Mouse (Mus musculus): ENCODE results near the gene Slbp.

Slbp gene

DNA sequence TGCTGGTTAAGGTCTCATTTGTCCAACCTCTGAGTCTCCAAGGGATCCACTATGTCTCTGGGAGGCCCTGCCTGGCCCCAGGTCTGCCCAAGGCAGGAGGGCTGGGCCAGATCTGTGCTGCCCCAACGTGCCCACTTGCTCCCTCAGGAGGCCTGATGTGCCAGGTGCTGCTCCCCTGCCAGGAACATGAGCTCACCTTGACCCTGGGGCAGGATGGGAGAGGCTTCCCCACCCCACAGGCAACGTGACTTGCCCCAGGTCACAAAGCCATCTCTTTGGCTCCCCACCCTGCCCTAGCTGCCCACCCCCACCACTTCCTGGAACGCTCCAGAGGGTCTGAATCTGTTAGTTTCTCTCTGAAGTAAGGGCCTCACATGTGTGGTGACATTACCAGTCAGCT, 28.7 kb upstream of the Slbp start:
- DNase-seq (ENCODE audit: low read depth) = no peak

DNA sequence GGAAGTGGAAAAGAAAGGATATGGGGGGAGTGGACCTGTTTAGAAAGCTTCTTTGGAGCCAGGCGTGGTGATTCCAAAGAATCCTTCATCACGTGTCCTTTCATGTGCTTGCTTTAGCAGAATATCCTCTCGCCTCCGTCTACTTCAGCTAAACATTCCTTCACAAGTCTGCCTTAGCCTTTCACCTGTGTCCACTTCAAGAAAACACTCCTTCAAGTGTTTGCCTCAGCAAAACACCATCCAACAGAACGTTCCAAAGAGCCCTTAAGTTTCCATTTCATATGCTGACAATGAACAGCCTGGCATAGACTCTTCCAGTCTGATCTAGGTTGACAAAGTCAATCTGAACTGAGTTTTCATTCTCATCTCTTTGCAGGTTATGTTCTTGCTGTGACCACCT, 25.9 kb upstream of the Slbp start:
- no peak for DNase-seq (ENCODE audit: low read depth)

DNA sequence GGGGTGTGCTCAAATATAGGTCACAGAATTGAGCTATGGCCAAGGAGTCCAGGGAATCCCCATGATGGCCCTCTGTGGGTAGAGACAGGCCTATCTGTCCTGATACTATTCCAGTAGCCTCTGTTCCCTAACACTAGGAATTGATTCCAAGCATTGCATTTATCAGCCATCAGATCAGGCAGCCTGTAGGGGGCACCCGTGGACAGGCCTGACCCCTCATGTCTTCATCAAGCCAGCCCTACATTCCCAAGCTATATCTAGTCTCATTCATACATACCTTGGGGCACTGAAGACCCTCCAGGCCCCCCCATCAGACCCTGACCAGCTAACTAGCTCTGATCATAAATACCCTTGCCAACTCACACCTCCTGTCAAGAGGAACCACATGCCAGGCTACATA, 23.6 kb upstream of the Slbp start:
- DNase-seq (ENCODE audit: low read depth) = no peak

DNA sequence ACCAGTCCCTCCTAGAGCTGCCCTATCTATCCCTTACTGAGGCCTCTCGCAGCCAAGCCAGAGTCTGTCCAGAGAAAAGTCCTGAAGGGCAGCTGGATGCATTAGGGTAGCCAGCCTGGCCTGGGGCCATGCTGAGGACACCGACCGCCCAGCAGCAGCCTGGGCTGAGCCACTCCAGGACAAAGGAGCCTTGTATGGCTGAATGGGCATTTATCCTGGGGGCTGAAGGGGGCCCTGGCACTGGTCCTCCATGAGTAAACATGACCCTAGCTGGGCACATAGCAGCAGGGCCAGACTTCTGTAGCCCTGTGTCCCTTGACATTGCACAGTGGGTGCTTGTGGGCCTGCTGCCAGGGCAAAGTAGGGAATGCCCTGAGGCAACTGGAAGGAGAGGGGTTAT, 22.1 kb upstream of the Slbp start:
- no peak for DNase-seq (ENCODE audit: low read depth)

DNA sequence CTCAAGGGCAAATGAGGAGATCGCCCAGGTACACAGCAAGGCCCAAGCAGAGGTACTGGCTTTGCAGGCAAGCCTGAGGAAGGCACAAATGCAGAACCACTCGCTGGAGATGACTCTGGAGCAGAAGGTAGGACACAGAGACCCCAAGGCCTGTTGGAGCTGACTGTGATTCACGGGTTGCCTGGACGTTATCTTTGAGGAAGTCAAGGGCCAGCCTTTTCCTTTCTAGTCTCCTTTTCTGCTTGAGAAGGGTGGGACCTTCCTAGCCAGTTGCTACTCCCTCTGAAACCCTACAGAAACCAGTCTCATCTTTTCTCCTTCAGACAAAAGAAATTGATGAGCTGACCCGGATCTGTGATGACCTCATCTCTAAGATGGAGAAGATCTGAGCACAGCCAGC, 19.3 kb upstream of the Slbp start:
- no peak for DNase-seq (ENCODE audit: low read depth)

DNA sequence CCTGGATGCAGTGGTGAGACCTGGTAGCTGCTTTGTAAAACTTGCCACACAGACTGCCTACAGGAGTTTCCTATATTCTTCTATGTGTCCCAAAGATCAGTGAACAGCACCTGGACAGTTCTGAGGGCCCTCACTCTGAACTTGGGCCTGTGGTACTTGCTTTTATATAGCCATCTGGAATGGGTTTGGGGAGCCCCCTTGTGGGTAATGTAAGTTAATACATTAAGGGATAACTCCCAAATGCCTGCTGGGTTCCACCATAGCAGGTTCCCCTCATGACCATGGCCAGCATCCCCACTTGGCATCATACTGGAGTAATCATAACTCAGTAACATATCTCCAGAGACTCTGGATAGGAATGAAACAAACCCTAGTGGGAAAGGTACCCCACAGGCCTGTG, 15.8 kb upstream of the Slbp start:
- DNase-seq (ENCODE audit: low read depth) = no peak

DNA sequence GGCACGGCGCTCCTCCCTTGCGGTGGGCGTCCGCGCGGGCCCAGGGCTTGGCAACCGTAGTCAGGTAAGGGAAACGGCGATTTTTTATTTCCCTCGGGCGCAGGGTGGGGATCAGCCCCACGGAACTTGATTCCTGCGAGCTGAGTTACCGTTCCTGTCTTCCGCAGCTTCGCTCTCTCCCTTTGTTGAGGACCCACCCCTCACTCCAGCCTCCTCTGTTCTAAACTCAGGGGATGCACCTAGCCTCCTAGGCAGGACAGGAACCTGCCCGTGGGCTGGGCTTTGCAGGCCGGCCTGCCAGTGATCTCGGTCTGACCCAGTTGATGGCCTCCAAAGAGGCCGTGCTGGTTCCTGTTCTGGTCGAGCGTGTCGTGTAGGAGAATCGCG, 6.3 kb upstream of the Slbp start:
- DNase-seq (ENCODE audit: low read depth) = no peak

DNA sequence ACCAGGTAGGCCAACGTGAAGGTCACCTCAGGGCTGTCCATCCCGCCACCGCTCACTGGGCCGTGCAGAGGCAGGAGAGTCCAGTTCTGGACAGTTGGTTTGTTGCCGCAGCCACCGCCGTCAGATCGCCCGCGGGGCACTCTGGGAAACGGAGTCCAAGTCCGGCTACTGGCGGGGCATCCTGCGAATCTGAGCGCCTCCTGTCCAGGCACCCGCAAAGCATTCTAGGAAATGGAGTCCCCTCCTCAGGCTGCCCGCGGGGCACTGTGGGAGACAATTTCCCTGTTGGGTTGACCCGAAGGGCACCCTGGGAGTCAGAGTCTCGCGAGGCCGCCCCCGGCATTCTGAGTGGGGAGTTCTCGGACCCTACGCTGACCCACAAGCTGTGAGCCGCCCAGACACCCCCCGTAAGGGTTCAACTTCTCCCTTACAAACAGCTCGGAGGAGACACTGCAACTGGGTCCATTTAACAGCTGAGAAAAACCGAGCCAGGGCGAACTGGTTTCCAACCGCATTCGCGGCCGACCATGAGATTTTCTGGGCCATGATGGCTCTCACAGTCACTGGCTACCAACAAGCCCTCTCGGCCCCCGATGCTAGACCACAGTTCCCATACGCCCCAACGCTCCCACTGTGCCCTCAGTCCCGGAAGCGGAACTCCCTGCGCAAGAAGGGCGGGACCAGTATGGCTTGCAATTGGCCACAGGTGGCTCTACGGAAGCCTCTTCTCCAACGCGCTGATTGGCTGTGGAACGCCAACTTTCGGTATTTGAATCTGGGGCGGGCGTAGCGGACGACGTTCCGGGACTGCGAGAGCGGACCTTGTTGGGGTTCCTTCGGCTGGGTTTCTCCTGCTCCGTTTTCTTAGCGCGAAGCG, 5.7 kb upstream of the Slbp start, which contains the start of the genes Tacc3 and Tmem129:
Gene Tacc3, plus strand, starts transcription at position 342 of the 877 bp plus-strand sequence.
Gene Tmem129, minus strand, starts transcription at position 630 of the 877 bp plus-strand sequence.
- DNase-seq (ENCODE audit: low read depth) = peak; percentile 96

DNA sequence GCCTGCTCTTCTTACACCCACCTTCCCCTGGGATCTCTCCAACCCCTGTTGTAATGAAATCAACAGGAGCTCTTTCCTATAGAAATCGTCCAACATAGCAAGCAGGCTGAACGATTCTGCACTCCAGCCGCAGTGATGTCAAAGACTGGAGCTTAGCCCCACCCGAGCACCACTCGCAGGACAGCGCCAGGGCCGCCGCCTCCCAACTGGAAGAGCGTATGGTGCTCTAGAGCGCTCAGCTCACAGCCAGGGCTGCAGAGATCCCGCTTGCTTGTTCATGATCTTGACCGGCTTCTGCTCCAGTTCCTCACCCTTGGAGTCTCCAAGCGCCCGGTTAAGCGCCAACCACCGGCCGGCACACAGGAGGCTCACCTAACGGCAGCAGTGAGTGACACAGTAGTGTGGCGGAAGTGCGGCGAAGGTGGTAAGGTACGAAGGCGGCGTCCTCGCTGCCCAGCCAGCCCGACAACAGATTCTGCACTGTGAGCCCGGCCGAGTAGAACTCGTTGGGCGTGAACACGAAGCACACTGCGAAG, 4.9 kb upstream of the Slbp start:
- DNase-seq (ENCODE audit: low read depth) = peak; percentile 72

DNA sequence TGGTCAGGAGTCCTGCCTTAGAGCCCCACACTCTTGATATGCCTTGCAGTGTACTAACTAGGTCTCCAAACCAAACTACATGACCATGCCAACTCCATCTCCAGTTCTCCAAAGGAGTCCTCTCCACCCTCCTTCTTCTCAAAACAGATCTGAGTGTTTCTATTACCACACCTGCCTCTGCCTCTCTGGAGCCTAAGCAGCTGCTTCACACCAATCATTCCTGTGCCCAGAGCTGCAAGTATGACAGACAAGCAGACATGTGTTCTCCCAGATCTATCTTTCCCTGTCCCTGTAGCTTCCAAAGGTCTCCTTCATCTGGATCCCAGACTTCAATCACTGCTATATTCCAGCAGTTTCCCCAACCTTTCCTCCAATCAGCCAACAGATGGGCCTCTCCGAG, 4.4 kb upstream of the Slbp start:
- DNase-seq (ENCODE audit: low read depth) = no peak

DNA sequence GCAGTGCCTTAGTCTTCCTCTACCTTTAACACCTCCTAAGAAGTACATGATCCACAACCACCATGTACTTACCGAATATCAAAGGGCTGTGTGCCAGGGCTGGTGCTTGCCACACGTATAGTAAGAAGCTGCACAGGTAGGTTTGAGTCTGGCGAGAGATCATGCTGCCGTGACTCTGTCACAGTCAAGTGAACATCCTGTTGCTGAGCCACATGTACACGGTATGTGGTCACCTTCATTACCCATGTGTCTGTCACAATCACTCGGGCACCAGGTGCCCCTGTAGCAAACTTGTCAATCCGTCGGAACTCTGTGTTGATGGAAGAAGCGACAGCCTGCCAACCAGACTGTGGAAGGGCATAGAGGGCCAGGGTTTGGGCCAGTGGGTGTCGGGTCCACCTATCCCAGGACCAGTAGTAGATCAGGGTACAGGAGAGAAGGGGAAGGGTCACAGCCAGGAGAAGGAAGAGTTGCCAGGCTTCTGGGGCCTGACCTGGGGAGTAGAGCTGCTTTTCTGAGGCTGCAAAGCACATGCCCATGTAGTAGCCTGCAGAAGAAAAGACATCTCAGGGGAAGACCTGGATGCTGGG, 3.0 kb upstream of the Slbp start:
- DNase-seq (ENCODE audit: low read depth) = no peak

DNA sequence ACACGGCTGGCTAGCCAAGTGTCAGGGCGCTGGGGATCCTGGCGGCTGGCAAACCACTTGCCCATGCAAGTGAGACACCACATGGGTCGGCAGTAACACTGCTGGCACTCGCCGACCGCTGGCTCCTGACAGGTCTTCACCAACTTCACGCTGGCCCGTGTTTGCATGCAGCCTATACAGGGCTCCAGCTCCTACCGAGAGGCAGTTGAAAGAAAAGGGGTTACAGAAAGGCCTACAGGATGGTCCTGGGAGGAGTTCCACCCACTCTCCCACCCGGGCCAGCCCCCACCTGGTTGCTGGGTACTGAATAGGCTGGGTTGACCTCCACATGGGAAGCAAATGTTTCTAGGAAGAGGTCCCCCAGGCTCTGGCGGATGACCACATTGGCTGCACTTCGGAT, 2.0 kb upstream of the Slbp start:
- no peak for DNase-seq (ENCODE audit: low read depth)

DNA sequence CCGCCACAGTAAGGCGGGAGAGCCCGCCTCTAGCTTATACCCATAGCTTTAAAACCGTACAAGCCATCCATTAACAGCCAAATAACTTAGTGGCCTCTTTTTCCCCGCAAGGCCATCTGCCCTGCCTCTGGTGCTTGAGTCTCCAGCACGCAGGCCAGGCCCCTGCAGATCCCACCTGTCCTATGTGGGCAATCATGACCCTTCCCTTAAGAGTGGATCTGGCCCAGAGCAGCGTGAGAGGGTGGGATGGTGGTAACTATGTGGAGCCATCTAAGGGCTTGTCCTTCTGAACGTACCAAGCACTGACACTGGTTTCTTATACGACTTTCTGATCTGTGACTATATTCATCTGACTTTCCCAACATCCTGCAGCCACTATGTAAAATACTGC, 404 bp upstream of the Slbp start:
- DNase-seq (ENCODE audit: low read depth) = no peak

DNA sequence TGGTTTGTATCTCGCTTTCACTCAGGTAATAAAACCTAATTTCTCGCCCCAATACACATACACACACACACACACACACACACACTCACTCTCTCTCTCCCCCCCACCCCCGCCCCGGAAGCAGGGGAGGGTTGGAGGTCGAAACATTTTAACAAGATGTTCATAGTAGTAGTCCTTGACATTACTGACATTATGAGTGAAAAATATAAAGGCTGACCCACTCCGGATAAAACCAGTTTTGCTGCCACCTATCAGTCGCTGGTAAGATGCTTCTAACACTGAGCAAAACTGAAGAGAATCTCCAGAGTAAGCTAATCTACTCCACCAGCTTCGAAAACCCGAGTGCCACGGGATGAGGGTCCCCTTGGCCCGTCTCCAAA, 843 bp downstream of the Slbp start:
- DNase-seq (ENCODE audit: low read depth) = no peak

DNA sequence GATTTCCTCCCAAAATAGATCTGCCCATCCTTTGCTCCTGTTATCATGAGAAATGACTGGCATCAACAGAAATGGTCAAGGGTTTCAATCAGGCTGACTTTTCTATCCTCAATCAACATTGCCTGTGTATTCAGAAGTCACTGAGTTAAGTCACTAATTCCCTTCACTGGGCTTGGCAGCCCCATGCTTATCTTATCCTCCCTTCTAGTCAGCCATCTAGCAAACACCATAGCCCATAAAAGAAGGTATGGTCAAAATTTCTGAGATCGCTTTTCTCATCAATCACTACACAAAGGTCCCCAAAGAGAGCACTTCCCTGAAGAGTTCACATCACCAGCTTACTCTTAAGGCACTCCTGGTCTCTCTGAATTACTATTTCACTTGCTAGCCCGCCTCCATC, 1.4 kb downstream of the Slbp start:
- no peak for DNase-seq (ENCODE audit: low read depth)

DNA sequence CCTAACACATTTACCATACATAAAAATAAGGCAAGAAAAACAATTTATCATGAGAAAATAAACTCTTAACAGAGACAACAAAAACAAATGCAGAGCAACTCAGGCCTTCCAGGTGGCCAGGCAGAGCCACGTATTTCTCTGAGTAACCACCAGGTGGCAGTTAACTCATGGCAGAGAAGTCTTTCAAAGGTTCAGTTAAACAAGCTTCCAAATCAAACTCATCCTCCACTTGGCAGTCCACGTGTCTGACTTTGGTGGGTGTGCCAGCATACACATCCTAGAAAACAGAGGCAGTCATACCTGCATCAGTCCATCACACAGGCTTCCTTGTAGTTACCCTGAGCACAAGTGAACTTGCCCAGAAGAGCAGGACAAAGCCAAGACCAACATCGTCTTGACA, 11.7 kb downstream of the Slbp start:
- no peak for DNase-seq (ENCODE audit: low read depth)

DNA sequence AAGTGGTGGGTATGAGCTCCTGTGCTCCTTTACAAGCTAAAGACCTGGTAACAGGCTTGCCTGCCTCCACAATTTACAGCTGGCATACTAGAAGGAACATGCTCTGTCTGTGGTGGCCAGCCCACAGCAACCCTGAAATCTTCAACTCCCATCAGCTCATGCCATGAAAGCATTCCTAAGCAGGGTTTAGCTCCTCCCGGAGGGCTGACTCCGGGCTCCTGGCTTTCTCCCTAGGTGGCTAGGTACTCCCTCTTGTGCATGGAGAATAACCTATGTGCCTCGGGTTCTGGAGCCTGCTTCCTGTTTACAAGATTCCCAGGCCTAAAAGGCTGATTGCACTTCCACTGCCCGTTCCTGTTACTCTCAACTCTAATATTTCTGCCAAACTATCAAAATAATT, 13.5 kb downstream of the Slbp start:
- no peak for DNase-seq (ENCODE audit: low read depth)

DNA sequence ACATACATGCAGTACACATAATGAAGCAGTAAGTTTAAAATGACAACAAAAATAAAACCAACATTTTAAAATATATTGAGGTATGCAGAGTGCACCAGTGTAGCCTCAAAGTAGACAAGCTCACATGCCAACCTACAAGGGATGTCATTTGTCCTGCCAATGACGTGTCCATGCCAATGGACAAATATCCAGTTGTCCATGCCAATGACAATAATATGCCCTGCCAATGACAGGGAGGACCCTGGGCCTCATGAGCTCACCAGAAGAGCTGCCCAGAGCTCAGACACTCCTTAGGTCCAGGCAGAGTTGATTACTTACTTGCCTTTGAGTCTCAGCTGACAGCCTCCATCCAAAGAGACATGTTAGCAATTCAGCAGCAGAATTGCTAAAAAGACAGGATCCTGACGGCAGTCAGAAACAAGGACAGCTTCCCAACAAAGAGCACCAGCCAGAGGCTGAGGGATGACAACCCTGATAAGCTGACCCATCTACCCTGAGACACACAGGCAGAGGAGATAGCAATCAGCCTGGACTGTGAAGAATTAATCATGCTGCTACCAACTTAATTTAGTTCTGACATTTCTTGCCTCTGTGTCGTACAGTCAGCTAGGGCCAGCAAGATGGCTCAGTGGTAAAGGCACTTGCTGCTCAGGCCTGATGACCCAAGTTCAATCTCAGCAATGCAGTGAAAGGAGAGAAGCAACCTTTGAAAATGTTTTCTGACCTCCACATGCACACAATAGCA, 14.6 kb downstream of the Slbp start:
- DNase-seq (ENCODE audit: low read depth) = no peak

DNA sequence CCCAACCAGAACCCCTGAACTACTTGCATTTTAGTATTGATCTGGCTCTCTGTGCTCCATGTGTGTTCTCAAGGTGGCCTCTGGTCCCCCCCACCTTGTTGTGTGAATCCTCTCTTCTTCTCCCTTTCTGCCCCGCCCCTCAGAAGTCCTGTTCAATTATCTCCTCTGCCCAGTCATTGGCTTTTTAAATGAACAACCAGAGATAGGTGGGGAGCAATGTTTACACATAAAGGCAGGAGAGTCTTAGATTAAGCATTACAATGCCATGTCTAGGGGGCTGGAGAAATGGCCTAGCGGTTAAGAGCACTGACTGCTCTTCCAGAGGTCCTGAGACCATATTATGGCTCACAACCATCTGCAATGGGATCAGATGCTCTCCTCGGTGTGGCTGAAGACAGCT, 17.0 kb downstream of the Slbp start:
- no peak for DNase-seq (ENCODE audit: low read depth)

DNA sequence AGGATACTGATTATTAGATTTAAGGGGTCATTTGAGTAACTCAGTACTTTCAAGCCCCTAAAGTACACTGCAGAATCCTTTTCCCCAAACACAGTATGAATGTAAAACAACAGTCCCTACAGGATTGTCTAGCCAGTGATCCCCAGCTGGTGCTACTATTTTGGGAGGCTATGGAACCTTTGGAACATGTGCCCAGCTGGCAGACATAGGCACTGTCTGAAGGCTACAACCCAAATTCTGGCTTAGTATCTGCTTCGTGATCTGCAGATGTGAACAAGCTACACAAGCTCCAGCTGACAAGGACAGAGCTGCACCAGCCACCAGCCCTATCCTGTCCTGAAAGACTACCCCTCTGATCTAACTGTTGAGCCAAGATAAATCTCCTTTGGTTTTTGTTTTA, 19.8 kb downstream of the Slbp start:
- DNase-seq (ENCODE audit: low read depth) = no peak

DNA sequence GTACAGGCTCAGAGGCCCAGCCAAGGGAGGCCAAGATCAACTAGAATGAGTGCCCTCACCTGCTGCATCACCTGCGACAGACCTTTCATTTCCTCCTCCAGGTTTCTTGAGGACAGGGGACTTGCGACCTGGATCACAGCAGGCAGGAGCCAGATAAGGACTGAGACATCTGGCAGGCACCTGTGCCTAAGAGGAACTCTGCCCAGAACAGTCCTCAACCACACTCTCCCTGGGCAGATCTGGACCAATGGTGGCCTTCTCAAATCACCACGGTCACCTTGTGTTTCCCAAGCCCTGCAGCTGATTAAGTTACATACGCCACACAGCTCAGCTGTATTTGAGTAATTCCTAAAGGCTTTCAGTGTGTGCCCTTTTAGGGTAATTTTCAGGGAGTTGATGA, 21.8 kb downstream of the Slbp start:
- no peak for DNase-seq (ENCODE audit: low read depth)

DNA sequence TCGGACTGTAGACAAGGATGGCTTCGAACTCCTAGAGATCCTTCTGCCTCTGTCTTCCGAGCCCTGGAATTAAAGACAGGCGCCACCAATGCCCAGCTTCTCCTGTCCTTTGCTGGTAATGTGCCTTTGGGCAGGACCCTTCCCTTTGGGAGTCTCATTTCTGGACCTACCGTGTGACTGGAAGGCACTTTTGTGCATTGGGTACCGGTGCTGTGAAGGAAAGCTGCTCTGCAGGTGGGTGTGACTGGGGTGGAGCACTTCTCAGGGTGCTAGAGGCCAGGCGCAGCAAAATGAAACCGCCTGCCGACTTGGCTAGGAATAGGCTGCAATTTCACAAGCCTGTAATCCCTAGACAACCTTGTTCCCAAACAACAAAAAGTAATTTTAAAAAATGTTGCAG, 22.3 kb downstream of the Slbp start:
- DNase-seq (ENCODE audit: low read depth) = no peak
